Mouse (Mus musculus) ovary, adult 18-20 months (tissue): Measurements from ENCODE around the gene Dlgap1.
"Not testable (repeated sequence)": the region's sequence is repeated elsewhere in the genome, so short reads cannot be mapped to it uniquely, and the experiment has no call there.

ENCODE experiments used
- DNase-seq: peaks from one replicate; pipeline ENCODE4 v3.0.0; 2022; ENCODE audit warnings: low spot score, mixed read lengths

Gene Dlgap1

DNA sequence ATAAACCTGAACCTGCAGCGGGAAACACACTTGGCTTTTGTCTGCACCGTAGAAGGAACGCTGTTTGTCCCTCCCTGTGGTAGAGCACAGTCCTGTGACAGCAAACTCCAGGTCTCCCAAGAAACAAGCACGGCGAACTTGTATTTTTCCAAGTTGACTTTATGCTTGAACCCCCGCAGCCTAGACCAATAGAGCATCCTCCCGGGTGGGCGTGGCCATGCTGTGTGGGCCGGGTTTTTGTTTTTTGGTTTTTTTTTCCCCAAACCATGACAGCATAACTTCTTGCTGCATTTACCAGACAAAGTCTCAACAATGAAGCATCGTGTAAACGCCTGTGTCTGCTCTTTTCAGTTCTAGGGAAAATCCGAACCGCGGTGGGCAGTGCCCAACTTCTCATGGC, 840.0 kb downstream of the Dlgap1 start:
- peak; percentile 59 for DNase-seq

DNA sequence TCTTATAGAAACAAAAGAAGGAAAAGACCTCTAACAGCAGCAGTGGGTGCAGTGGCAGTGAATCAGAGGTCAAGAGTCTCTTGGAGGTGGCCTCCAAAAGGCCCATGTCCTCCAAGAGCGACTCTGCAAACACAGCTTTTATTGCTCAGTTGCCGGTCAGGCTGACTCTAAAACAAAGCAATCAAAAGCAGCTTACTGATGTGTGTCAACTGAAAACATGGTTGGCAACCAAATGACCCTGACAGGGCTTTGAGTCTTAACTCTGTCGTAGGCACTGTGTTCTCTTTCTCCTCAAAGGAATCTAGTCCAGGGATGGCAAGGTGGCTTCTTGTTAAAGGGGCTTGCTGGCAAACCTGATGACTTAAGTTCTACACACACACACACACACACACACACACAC, 840.9 kb downstream of the Dlgap1 start:
- DNase-seq, result peak; percentile 62

DNA sequence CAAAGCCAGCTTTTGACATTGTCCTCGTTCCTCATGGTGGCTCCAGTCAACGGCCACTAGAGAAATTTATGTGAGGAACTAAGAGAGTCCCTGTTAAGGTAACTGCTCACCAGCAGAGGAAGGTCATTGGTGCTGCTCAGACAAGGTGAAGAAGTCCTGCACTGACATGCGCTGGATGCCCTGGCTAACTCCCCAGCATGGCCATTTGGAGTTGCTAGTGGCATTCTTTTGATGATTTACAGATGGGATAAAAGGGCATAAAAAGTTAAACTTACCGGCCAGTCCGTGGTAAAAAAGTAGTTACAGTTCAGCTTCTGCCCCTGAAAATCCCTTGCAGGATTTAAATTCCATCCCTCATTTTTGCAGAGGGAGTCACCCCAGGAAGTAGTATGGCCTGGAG, 841.9 kb downstream of the Dlgap1 start:
- DNase-seq, result no peak

DNA sequence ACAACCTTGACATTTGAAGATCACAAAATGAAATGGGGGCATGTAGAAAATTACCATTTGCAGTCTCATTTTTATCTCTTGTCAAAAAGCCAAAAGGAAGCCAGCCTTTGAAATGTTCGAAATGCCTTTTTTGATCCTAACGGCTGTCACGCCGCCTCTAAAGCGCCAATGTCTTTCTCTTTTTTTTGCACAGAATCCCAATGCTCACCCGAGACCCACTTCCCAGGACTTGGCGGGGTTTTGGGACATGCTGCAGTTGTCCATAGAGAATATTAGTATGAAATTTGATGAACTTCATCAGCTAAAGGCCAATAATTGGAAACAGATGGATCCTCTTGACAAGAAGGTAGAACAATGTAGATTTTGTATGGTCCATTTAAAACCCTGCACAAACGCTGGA, 846.1 kb downstream of the Dlgap1 start:
- no peak for DNase-seq

DNA sequence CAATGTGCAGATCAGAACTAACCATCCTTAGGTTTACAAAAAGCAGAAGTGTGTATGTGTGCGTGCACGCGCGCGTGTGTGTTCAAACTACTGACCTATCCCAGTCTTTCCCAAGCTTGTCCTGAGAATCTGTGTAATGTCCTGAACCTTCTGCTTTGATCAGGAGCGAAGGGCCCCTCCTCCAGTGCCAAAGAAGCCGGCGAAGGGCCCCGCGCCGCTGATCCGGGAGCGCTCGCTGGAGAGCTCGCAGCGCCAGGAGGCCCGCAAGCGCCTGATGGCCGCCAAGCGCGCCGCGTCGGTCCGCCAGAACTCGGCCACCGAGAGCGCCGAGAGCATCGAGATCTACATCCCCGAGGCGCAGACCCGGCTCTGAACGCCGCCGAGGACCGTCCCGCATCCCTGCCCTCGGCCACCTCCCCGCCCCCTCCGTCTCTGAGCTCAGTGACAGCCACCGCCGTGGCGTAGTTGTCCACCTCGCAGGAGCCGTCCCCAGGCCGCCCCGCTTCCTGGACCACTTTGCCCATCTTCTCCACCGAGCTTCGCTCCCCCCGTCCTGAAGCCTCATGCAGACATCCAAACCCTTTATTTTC, 849.1 kb downstream of the Dlgap1 start:
- DNase-seq, result no peak

DNA sequence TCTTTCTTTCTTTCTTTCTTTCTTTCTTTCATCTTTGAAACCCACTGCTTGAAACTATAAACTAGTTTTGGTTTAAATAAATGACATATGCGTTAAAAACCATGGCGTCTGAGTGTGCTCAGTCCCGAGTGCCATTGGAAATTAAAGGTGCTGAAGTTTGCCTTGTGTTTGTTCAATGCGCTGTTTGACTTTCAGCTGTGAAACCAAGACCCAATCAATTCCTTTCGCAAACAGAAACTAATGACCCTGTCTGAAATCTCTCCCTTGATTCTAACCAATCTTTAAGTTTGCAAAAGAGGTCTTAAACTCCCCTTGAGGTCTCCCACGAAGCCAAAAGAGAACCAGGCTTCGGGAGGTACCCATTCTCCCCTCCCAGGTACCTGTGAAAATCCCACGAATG, 854.2 kb downstream of the Dlgap1 start:
- no peak for DNase-seq

DNA sequence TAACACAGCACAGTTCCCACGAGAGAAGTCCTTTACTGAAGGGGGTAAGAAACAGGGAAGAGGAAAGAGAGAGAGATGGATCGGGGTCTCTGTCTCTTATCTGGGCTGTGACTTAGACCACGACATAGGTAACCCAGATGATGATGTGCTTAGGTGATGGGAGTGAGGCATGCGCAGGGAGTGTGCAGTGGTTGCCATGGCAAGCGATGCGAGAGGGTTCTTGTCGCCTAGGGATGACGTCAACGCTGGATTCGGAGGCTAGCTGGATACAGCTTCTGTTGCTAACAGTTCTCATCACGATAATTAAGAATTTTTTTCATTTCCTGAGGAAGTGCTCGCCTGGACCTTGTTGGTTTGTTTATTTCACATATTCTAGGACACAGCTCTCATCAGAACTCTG, 857.4 kb downstream of the Dlgap1 start:
- no peak for DNase-seq

DNA sequence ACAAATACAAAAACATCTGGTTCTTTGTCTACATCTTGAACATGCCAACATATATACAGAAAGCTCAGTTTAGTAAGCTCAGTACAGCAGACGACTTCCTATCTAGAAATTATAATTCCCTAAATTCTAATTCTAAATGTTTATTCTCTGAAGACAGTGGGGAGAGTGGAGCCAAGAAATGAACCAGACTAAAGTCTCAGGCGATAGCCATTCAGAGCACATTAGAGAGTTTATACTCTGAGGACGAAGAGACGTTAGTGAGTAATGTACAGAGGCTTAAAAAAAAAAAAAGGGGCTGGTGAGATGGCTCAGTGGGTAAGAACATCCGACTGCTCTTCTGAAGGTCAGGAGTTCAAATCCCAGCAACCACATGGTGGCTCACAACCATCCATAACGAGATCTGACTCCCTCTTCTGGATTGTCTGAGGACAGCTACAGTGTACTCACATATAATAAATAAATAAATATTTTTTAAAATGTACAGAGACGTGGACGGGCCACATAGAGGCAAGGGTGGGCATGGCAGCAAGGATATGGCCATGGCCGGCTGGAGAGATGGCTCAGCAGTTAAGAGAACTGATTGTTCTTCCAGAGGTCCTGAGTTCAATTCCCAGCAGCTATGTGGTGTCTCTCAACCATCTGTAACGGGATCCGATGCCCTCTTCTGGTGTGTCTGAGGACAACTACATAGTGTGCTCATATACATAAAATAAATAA, 858.7 kb downstream of the Dlgap1 start:
- DNase-seq, result not testable (repeated sequence)

DNA sequence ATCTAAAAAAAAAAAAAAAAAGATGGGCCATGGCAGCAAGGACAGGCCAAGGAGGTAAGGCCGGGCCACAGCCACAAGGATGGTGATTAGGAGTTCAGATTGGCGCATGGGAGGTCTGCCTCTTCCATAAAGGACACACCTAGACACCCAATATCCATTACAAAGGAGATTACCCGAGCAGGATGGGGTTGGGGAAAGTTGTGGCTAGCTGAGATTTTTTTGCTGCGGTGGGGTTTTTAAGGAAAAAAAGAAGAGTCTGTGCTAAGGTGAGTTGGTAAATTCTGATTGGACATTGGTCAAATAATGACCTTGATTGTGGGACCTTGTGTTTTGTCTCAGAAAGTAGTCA, 859.3 kb downstream of the Dlgap1 start:
- DNase-seq, result no peak

DNA sequence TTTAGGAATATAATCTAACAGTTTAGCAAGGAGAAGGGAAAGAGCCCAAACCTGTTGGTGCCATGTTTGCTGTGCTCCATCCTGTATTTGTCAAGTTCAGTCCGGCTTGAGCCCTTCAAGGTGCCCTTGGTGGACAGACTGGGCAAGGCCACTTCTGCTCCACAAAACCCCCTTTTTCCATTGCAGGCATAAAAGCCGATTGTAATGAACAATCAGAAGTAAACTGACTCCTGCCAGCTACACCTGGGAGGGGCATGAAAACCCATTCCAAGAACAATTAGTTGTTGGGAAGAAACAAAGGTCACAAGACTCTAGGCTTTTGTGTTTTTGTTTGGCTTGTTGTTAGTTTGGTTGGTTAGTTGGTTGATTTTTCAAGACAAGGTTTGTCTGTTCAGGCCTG, 859.7 kb downstream of the Dlgap1 start:
- no peak for DNase-seq

DNA sequence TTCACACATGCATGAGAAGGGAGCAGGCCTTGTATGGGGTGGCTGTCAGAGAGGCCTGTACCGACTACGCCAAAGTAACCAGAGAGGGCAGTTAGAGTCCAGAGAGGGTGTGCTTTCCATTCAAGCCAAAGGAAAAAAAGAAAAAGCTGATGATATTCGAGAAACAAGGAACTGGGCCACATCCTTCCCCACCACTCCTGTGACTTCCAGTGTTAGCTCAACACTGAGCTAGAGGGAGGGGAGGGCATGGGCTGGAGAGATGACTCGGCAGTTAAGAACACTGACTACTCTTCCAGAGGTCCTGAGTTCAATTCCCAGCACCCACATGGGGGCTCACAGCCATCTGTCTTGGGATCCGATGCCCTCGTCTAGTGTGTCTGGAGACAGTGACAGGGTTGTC, 860.3 kb downstream of the Dlgap1 start:
- no peak for DNase-seq

DNA sequence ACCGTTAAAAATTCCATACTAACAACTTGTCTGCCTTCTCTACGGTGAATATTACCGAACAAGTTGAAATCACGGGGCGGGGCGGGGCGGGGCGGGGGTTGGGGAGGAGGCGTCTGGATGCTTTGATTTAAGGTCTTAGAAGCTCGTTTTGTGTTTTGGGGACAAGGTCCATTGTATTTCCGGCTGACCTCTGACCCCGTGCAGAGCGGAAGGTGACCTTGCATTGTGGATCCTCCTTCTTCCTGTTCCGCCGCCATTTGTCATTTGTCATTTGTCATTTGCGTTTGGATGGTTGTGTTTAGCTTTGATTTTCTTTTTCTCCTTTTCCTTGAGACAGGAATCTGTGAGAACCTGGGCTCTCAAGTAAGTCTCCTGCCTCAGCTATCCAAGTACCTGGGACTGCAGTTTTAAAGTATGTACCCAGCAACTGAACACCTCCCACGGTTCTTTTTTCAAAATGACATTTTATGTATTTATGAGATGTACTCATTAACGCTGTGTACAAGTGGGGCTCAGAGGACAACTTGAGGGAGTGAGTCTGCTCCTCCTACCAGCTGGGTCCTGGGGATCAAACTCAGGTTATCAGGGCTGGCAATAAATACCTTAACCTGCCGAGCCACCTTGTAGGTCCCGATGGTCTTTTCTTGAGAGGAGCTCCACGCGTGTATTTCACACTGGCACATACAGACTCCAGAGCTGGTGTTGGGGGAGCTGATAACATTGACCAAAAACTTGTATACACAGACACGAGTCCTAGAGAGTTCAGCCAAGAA, 861.3 kb downstream of the Dlgap1 start:
- DNase-seq, result no peak

DNA sequence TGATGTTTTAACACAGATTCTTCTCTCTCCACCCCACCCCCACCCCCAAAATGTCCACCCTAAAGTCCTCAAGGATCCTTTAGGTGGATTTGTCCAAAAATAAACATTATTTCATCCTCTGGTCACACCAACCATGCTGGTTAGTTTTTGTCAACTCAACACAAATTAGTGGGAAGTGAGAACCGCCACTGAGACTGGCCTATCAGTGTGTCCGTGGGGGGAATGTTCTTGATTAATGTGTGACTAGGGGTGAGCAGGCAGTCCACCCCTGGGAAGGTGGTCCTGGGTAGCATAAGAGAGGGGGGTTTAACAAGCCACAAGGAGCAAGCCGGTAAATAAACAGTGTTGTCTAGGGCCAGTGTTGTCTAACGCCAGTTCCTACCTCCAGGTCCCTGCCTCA, 862.7 kb downstream of the Dlgap1 start:
- no peak for DNase-seq

DNA sequence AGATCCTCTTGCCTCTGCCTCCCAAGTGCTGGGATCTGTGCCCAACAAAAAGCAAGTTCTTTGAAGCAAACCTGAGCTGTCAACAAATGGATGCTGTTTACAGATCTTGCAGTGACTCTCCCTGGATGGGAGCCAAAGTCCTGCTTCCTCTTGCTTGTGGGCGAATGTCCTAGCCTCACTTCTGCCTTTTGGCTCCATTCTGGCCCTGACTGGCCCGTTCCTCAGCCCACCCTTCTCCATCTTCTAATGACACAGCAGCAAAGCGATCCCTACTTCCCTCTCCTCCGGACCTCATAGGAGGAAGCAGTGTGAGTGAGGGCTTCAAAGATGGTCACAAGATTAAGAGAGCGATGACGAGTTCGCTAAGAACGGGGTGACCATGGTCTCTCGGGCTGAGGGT, 863.7 kb downstream of the Dlgap1 start:
- no peak for DNase-seq

DNA sequence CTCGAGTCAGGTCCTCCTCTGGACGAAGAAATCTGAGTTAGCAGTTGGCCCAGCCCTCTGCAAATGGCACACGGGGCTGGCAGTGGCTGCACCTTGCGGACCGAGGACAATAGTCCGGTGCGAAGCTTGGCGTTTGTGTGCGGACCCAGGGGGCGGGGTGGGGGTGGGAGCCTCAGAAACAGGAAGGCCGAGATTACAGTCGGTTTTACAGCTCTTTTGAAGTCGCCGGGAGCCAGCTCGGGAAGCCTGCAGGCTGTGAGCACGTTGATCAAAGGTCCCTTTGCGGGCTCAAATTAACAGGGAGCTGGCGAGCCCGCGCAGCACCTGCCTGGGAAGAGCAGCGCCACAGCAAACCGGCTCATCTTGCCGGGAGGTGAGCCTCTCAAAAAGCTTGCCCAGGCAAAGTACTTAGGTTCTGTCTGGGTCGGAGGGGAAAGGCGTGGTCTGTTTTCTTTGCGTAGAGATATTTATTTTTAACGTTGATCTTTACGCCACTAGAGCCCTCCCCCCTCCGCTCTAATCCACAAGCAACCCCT, 865.6 kb downstream of the Dlgap1 start:
- no peak for DNase-seq

DNA sequence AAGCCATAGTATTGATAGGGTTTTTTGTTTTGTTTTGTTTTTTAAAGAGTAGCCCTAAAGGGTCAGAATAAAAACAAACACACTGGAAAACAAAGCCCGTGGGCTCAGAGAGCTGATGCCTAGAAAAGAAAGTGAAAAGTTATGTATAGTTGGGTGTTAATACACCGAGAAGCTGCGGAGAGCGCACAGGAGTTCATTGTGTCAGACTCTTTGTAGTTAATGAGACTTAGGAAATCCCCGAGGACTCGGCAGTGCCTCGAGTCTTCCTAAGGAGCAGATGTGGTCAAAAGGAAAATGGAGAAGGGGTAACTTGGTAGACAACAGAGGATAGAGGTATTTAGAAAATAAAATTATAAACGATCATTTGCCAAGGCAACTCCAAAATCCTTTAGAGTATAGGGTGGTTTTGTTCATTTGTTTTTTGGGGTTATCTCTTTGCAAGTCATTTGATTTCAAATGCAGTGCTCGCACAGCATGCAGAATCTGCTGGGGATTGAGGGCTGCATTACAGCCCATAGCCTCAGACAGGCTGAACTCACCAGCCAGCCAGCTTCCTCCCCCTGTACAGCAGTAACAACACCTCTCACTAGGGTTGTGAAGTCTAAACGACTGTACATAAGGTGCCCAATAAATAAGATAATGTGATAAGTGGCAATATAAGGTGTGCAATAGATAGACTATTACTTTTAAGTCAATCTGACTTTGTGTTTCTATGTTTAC, 866.4 kb downstream of the Dlgap1 start:
- DNase-seq, result no peak

DNA sequence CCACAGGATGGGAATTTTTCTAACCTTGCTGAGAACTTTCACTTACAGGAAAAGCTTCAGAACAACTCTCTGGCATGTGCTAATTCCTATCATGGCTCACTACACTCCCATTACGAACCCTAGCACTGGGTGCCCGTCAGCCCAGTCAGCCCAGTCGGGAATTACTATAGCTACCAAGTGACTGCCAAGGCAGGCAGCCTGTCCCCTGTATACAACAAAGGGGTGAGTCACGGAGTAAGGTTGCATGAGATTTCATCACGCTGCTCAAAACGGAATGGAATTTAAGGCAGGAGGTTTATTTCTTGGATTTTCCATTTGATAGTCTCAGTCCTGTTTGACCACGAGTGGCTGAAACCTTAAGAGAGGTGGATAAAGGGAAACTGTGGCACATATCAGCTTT, 867.9 kb downstream of the Dlgap1 start:
- DNase-seq, result no peak

DNA sequence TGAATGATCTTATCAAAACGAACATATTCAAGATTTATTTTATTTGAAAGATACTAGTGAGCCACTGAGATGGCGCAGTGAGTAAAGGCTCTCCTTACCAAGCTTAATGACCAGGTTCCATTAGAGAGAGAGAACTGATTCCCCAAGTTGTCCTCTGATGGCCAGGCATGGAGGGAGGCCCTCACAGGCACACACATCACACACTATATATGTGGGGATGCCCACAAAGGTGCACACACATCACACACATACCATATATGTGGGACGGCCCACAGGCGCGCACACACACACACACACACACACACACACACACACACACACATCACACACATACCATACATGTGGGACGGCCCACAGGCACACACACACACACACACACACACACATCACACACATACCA, 868.6 kb downstream of the Dlgap1 start:
- not testable (repeated sequence) for DNase-seq

DNA sequence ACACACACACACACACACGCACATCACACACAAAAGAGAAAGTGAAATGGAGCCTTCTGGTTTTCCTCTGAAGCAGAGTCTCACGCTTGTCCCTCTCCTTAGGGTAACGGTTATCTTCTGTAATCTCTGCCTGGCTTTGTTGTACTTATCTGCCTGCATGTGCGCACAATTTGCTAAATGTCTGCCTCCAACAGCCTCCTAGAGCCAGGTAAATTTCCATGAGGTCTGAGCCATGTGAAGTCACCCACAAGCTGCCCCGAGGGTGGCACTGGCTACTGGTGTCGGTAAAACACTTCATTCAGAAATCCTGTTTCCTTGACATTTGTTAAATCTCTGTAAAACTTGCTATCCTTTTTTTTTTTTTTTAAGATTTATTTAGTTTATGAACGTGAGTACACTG, 869.2 kb downstream of the Dlgap1 start:
- DNase-seq, result no peak

DNA sequence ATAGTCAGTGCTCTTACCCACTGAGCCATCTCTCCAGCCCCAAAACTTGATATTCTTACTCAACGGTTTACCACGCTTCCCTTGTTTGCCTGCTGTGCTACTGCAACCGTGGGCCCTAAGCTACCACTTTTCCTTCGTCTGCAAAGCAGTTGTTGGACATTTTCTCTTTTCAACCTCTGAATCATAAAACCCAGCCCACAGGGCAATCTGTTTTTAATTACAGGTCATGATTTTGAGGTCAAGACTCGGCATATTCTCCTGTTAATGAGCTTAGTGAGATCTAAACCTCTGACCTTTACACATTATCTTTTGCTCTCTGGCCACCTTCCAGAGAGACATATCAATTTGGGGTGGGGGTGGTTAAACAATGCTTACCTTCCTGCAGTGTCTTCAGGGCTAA, 869.7 kb downstream of the Dlgap1 start:
- no peak for DNase-seq

DNA sequence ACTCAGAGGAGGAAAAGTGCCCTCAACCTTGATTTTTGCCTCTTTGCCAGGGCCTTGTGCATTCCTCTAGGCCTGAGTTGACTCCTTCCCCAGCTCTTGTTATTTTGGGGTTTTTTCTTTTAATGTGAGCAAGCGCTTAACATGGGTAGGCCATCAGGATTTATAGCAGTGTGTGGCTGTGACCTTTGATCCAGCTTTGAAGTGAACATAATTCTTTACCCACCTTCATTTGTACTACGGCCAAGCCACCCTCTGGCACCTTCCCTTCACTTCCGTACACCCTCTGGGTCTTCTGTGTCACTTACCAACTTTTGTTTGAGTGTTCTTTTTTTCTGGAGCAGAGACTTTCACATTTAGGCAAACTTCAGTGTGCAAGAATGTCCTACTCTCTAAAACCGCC, 874.4 kb downstream of the Dlgap1 start:
- no peak for DNase-seq

DNA sequence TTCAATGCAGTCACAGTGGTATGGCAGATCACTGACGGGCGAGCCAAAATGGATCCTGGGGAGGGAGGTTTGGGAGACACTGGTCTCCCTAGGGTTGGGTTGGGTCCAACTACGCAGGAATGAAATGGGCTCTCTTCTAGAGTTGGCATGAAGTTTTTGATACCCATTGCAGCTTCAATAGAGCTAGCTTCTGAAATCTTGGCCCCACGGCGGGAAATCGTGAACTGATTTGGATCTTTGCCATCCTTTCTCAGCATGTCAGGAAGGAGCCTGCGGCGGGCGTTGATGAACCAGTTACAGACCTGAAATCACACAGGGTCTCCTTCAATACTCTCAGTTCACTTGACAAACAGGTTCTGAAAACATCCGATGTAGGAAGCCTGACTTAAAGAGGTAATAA, 876.1 kb downstream of the Dlgap1 start:
- no peak for DNase-seq

DNA sequence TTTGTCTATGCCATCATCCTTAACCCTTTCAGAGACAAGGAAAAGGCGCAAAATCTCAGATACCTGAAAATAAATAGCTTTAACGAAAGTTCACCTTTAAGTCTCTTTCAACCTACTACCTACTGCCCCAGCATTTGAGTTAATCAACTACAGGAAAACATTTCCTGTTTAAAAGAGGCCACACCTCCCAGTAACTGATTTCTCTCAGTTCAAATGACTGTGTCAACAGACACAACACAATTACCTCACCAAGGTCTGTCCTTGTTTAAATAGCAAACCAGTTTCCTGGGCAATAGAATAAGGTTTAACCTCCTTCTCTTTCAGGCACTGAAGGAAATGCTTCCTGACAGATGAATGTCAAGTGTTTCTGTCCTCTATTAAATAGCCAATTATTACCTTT, 876.7 kb downstream of the Dlgap1 start:
- no peak for DNase-seq
